Mouse (Mus musculus) brain, embryonic 14.5 days (tissue): ENCODE measurements around the gene Ltn1.

Experiments used
- CTCF ChIP-seq: fragments of 200-500 bp; IDR thresholded peaks from 2 replicates; pipeline ENCODE4 v1.5.1; 2012; ENCODE audit warnings: inconsistent platforms, mild to moderate bottlenecking, moderate library complexity, borderline replicate concordance; ENCODE audit not compliant: insufficient read depth, insufficient read length; ENCODE audit errors: extremely low read depth
- POLR2A ChIP-seq: fragments of 200-500 bp; IDR thresholded peaks from 2 replicates; pipeline ENCODE4 v1.6.1; 2012; ENCODE audit warnings: mild to moderate bottlenecking, inconsistent platforms, borderline replicate concordance; ENCODE audit not compliant: poor library complexity, insufficient read depth, insufficient read length, severe bottlenecking; ENCODE audit errors: extremely low read depth

DNA sequence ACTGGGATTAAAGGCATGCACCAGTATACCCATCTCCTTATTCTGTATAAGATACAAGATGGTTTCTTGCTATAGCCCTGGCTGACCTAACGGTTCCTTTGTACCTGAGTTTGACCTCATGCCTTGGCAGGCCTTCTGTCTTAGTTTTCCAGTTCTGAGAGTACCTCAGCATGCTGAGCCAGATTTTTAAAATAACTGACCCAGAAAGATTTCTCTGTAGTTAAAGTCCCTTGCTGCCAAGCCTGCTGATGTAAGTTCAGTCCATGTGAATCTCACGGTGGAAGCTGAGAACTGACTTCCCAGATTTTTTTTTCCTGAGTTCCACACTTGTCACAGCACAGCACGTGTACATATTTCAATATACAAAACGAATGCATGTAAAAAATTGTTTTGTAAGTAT, 38.2 kb upstream of the Ltn1 start:
- TF ChIP-seq CTCF (no peak), POLR2A (no peak)
